Mouse (Mus musculus) spleen, adult 12 weeks (tissue): ENCODE measurements at regions not wholly inside any gene's neighbourhood (a gene's known extent, or its start where the extent isn't known, plus 50 kb on each side); places are given as distances from the start of the nearest gene placed in this dataset.
"Not testable (repeated sequence)": the region's sequence is repeated elsewhere in the genome, so short reads cannot be mapped to it uniquely, and the experiment has no call there.

Experiments used
- DNase-seq: peaks from one replicate; pipeline ENCODE4 v3.0.0; 2022; ENCODE audit warnings: low spot score

- no peak for DNase-seq
These were observed 149.3 kb upstream of the Kctd3 start for GRCm38 (mm10) chr1:189156906-189157305.

- no peak for DNase-seq
These were observed 146.7 kb upstream of the Kctd3 start for GRCm38 (mm10) chr1:189154376-189154775.

GRCm38 (mm10) chr1:189153150-189153549 is 145.5 kb upstream of the Kctd3 start:
- no peak for DNase-seq

GRCm38 (mm10) chr1:189142982-189143451 is 135.4 kb upstream of the Kctd3 start:
- no peak for DNase-seq

GRCm38 (mm10) chr1:189142551-189142950 is 134.9 kb upstream of the Kctd3 start:
- no peak for DNase-seq

DNA sequence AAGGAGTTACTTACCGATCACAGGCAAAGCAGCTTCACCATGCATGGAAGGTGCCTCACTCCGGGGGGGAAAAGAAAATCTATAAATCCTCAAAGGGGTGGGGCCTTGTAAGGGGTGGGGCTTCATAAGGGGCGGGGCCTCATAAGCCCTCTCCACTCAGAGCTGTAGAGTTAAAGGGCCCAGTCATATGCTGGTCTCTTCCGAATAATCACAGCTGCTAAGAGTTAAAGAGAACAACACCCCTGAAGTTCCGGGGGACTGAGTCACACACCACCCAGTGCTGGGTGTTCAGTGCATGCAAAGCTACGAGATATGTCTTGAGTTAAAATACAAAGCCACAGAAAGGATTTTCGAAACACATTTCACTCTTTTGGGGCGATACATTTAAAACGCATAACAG is 134.1 kb upstream of the Kctd3 start:
- no peak for DNase-seq

DNA sequence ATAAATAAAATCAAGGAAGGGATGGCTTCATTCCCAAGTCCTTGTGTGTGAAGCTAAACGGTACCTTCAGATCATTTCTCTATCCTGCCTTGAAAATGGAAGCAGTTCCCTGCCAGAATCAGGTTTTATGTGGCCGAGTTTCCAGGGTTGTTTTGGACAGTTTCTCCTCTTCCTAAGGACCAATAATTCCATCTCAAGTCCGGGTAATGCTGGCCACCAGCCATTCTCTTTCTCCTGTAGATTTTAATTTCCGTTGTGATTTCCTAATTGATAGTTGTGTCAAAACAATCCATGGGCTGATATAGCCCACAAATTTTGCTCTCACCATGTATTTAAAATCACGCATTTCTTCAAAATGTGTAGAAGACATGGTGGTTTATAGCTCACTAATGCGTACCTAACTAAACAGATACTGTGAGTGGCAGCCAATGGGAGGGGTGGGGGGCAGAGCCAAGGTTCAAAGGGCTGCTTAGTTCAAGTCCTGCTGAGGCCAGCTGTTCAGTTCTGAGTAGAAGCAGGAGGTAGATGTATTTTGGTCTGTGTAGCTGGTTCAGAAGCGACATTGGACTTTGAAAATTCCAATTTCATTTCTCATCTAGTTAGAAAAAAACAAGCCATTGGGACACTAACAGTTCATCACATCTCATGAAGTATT is 129.2 kb upstream of the Kctd3 start:
- no peak for DNase-seq

- DNase-seq = no peak
These were observed 128.2 kb upstream of the Kctd3 start for GRCm38 (mm10) chr1:189135826-189136225.

DNA sequence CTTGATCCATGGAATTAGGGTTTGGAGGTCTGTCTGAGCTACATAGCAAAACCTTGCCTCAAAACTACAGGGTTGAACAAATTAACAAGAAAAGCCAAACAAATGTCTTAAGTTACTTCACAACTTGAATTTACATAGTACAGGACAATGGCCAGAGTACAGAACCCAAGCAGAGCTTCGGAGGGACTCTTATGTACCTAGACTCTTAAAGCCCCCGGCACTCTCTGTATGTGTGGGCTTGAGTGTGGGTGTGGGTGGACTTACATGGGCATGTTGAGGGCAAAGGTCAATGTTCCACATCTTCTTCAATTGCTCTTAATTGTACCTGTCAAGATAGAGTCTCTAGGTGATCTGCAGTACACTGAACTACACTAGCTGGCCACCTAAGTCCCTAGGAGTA is 121.1 kb upstream of the Kctd3 start:
- no peak for DNase-seq

DNA sequence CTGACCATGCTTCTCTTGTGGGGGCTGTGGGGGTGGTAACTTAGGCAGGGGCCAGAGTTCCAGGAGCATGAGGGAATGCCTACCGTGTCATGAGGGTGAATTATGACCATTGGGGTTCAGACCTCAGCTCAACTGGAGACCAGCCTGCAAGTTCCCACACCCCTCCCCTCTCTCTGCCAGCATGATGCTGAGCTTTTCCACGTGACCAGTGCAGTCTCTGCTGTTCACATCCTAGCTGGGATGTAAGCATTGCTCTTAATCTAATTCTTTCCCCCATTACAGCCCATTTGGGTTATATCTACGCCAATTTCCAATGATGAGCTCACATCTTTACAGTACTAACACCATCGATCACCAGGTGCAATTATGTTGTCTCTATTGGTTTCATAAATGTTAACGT is 120.6 kb upstream of the Kctd3 start:
- DNase-seq = not testable (repeated sequence)

GRCm38 (mm10) chr1:189127367-189127766 is 119.7 kb upstream of the Kctd3 start:
- no peak for DNase-seq

GRCm38 (mm10) chr1:189119941-189120735 is 112.5 kb upstream of the Kctd3 start:
- no peak for DNase-seq

GRCm38 (mm10) chr1:189119005-189119404 is 111.4 kb upstream of the Kctd3 start:
- DNase-seq = not testable (repeated sequence)

DNA sequence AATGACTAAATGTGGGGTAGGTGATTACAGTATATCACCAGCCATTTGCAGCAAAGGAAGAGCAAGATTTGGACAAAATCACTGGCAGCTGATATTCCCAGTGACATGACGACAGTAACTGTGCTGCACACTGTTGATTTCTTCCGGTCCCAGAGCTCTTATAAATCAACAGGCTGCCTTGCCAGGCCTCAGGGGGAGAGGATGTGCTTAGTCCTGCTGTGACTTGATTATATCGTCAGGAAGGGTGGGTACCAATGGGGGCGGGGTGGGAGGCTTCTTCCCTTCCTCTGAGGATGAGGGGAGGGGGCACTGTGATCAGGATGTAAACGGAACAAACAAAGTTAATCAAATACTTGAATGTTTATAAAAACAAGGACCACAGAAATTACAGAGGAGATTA is 110.9 kb upstream of the Kctd3 start:
- no peak for DNase-seq

DNA sequence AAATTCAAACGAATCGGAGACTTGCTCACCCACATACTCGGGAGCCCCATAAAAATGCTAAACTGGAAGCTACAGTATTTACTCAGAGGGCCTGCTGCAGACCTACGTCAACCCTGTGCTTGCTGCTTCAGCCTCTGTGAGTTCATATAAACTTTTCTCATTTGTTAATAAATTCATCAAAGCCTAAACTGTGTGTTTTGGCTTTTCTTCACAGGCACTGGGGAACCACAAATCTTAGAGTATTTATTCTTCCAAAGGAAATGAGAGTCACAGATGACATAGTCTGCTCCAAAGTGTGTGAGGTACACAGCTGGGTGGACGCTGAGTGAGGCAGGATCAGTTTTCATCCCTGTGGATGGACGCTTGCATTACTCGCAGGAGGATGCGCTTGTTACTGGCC is 108.3 kb upstream of the Kctd3 start:
- no peak for DNase-seq

DNA sequence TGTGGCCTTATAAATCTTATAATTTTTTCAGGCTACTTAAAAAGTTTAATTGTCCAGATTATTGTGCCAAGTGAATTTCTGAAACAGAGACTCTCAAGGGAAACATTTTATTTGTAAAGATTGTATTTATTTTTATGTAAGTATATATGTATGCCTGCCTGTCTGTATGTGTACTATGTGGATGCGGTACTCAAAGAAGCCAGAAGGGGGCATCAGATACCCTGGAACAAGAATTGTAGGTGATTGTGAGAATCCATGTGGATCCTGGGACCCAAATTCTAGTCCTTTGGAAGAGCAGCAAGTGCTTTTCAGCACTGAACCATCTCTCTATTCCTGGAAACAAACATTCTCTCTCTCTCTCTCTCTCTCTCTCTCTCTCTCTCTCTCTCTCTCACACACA is 107.6 kb upstream of the Kctd3 start:
- DNase-seq = no peak

DNA sequence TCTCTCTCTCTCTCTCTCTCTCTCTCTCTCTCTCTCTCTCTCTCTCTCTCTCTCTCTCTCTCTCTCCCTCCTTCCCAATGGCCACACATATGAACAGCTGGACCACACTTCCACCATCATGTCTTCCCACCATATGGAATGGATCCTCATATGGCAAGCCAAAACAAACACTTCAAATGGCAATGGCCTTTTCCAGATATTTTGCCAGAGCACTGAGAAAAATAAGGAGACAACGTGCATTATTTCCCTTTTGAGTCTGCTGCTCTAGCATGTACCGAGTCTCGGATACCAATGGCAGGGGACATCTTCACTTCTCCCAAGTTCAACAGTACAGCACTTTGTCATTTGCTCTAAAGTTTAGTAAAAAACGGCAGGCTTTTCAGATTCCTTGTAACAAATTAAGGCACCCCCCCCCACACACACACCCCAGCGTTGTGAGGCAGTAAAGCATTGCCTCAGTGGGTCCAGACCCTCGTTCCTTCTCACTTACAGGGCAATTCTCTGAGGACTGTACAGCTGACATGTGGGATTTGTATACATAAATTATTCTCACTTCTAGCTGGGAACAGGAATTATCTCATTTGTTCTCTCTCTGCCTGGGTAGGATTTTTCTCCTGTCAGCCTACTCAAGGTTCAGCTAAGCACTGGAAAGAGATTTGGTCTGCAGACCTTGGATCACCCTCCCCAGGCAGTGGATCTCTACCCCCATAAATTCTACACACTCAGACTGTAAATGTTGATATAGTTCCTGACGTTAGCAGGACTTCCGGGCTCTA is 100.8 kb upstream of the Kctd3 start:
- DNase-seq = no peak

DNA sequence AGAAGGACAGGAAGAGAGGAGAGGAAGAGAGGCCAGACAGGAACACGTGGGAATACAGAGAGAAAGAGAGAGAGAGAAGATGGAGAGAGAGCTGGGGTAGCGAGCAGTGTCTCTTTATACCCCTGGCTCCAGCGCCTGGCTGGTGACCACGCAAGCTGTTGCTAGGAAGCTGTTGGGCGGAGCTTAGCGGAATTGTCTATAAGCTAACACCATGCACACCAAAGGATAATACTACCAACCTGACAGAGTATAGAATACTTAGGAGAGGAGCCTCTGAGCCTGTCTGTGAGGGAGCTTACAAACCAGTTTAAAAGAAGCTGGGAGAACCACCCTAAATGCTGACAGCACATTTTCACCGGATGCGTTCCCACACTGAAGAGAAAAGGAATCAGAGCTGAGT is 100.2 kb upstream of the Kctd3 start:
- no peak for DNase-seq

DNA sequence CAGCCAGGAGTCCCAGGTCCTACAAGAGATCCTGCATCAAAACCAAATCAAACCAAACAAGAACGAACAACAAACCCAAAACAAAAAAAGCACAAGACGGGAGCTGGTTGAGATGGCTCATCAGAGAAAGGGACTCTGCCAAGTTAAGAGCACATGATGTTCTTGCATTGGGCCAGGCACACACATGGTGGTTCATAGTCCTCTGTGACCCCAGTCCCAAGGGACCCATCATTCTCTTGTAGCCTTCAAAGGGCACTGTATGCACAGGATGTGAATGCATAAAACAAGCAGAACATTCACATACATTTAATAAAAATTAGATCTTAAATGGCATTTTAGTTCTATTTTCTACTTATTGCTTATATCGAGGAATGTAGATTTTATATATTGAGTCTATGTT is 99.5 kb upstream of the Kctd3 start:
- DNase-seq = no peak

- DNase-seq = no peak
These were observed 97.6 kb upstream of the Kctd3 start for GRCm38 (mm10) chr1:189105276-189105675.

GRCm38 (mm10) chr1:189102781-189103180 is 95.1 kb upstream of the Kctd3 start:
- DNase-seq = no peak

GRCm38 (mm10) chr1:189099121-189099520 is 91.5 kb upstream of the Kctd3 start:
- DNase-seq = no peak

GRCm38 (mm10) chr1:189092819-189093218 is 85.2 kb upstream of the Kctd3 start:
- DNase-seq = no peak
